Mouse (Mus musculus) stomach, embryonic 14.5 days (tissue): ENCODE measurements around the gene Asic4. TPM values are rescaled to one million over a fixed set of nuclear protein-coding genes. Genes with fewer than 3 reads are reported as not detected.

Source experiments
- ATAC-seq: fragments of 200-750 bp; cut with Nextera tagmentation; 2 replicates; pipeline ENCODE4 v1.8.0; 2017; ENCODE audit warnings: low read depth, moderate TSS enrichment; ENCODE audit not compliant: insufficient number of reproducible peaks, insufficient read depth, low FRiP score
- H3K27ac ChIP-seq: fragments of 300-500 bp; sonication (generic); 2 replicates; pipeline ENCODE4 v1.5.1; 2014; ENCODE audit warnings: mild to moderate bottlenecking, low read length, moderate library complexity, mixed read lengths
- H3K27me3 ChIP-seq: fragments of 300-500 bp; sonication (generic); 2 replicates; pipeline ENCODE4 v1.6.1; 2014; ENCODE audit warnings: low read length, control low read depth, mixed read lengths; ENCODE audit not compliant: control insufficient read depth, insufficient read depth
- H3K36me3 ChIP-seq: fragments of 300-500 bp; sonication (generic); 2 replicates; pipeline ENCODE4 v1.6.1; 2014; ENCODE audit warnings: mild to moderate bottlenecking, control low read depth, low read length, moderate library complexity, mixed read lengths; ENCODE audit not compliant: control insufficient read depth, insufficient read depth
- H3K4me1 ChIP-seq: fragments of 300-500 bp; sonication (generic); 2 replicates; pipeline ENCODE4 v1.6.1; 2014; ENCODE audit warnings: low read length, control low read depth, mixed read lengths; ENCODE audit not compliant: control insufficient read depth, insufficient read depth
- H3K4me2 ChIP-seq: fragments of 300-500 bp; sonication (generic); replicated peaks from 2 replicates; pipeline ENCODE4 v1.6.1; 2014; ENCODE audit warnings: low read depth, low read length, control low read depth
- H3K4me3 ChIP-seq: fragments of 300-500 bp; sonication (generic); 2 replicates; pipeline ENCODE4 v1.5.1; 2014; ENCODE audit warnings: low read depth, low read length, control low read depth
- H3K9ac ChIP-seq: fragments of 300-500 bp; sonication (generic); replicated peaks from 2 replicates; pipeline ENCODE4 v1.6.1; 2014; ENCODE audit warnings: low read depth, mild to moderate bottlenecking, control low read depth, low read length, moderate library complexity, mixed read lengths
- H3K9me3 ChIP-seq: fragments of 300-500 bp; sonication (generic); 2 replicates; pipeline ENCODE4 v1.6.1; 2016; ENCODE audit warnings: low read depth, low read length, control low read depth; ENCODE audit not compliant: control insufficient read depth
- whole genome bisulfite sequencing: fragments of 180-500 bp; shearing (Covaris S2); extraction: QIAGEN DNeasy Blood & Tissue Kit; methylation state at CpG from one replicate; pipeline ENCODE4 v1.1.7; 2014; 5-methylcytosine and 5-hydroxymethylcytosine counted together
- polyA plus RNA-seq: library from polyadenylated mRNA; unstranded; fragments of >200 nt; fragmentation: Nextera tagmentation; extraction: Ambion mirVana; gene quantifications from 2 replicates; pipeline ENCODE4 v1.2.1, GENCODE M21; 2014

The Asic4 gene
- polyA plus RNA-seq, 1 experiment from 2014 or later, result 0.16 TPM

GRCm38 (mm10) chr1:75413749-75414148 lies 36.5 kb upstream of the Asic4 start:
- no peaks in the 10 kb centered on the region for H3K27me3 ChIP-seq

GRCm38 (mm10) chr1:75421794-75422193 lies 28.4 kb upstream of the Asic4 start:
- no peak overlapping the region for H3K9ac ChIP-seq
- H3K27ac ChIP-seq, result no peak overlapping the region
- peaks cover 11% of the 10 kb centered on the region for H3K27me3 ChIP-seq
- no peaks in the 10 kb centered on the region for H3K9me3 ChIP-seq
- WGBS, result 28% methylated on average over 20 of the region's 20 CpGs
- H3K36me3 ChIP-seq, result 0 out of 2 replicates have a peak, but pooled peaks cover 3% of the 10 kb centered on the region
- no peak for ATAC-seq
- peak overlapping the region; percentile 25; the same call in 1 of the 2 replicates for H3K4me3 ChIP-seq
- peaks cover 13% of the 10 kb centered on the region; the same call in 1 of the 2 replicates for H3K4me1 ChIP-seq
- H3K4me2 ChIP-seq, result no peak overlapping the region

More at GRCm38 (mm10) chr1:75413749-75414148, 36.5 kb upstream of the Asic4 start:
- H3K4me3 ChIP-seq, result no peak overlapping the region
- no peaks in the 10 kb centered on the region for H3K9me3 ChIP-seq
- no peak for ATAC-seq
- H3K36me3 ChIP-seq, result peaks cover 3% of the 10 kb centered on the region; the same call in 1 of the 2 replicates
- H3K4me2 ChIP-seq, result no peak overlapping the region
- H3K9ac ChIP-seq, result no peak overlapping the region
- 70% methylated on average over 3 of the region's 3 CpGs for WGBS
- no peak overlapping the region for H3K27ac ChIP-seq
- H3K4me1 ChIP-seq, result no peaks in the 10 kb centered on the region

GRCm38 (mm10) chr1:75422216-75422822 lies 27.9 kb upstream of the Asic4 start:
- Histone ChIP-seq H3K4me3 (peak overlapping the region; percentile 25), H3K4me2 (peak overlapping the region; percentile 51), H3K27me3 (peaks cover 11% of the 10 kb centered on the region), H3K27ac (no peak overlapping the region), H3K9ac (no peak overlapping the region; the same call in 1 of the 2 replicates), H3K4me1 (peaks cover 13% of the 10 kb centered on the region; the same call in 1 of the 2 replicates), H3K9me3 (no peaks in the 10 kb centered on the region), H3K36me3 (0 out of 2 replicates have a peak, but pooled peaks cover 3% of the 10 kb centered on the region)
- ATAC-seq, result no peak
- WGBS, result 20% methylated on average over 30 of the region's 32 CpGs

GRCm38 (mm10) chr1:75422823-75423471 lies 27.3 kb upstream of the Asic4 start:
- Histone ChIP-seq H3K4me1 (peaks cover 13% of the 10 kb centered on the region; the same call in 1 of the 2 replicates), H3K4me3 (peak overlapping the region; percentile 25), H3K9me3 (no peaks in the 10 kb centered on the region), H3K27ac (no peak overlapping the region), H3K4me2 (peak overlapping the region; percentile 51), H3K36me3 (no peaks in the 10 kb centered on the region), H3K9ac (peak overlapping the region; percentile 7; the same call in 1 of the 2 replicates), H3K27me3 (peaks cover 11% of the 10 kb centered on the region)
- WGBS, result 4% methylated on average over 71 of the region's 71 CpGs
- no peak for ATAC-seq

- WGBS, result 82% methylated on average over 11 of the region's 11 CpGs
- Histone ChIP-seq H3K9ac (no peak overlapping the region), H3K36me3 (no peaks in the 10 kb centered on the region; the same call in 1 of the 2 replicates), H3K27me3 (peaks cover 11% of the 10 kb centered on the region), H3K4me1 (peaks cover 13% of the 10 kb centered on the region; the same call in 1 of the 2 replicates), H3K9me3 (no peaks in the 10 kb centered on the region), H3K27ac (no peak overlapping the region), H3K4me2 (no peak overlapping the region), H3K4me3 (no peak overlapping the region)
- no peak for ATAC-seq
Observed at GRCm38 (mm10) chr1:75423780-75424390, 26.4 kb upstream of the Asic4 start.

GRCm38 (mm10) chr1:75425796-75426471 lies 24.3 kb upstream of the Asic4 start:
- no peak overlapping the region for H3K4me3 ChIP-seq
- H3K4me1 ChIP-seq, result peaks cover 13% of the 10 kb centered on the region; the same call in 1 of the 2 replicates
- no peak for ATAC-seq
- H3K36me3 ChIP-seq, result no peaks in the 10 kb centered on the region; the same call in 1 of the 2 replicates
- H3K9ac ChIP-seq, result no peak overlapping the region
- WGBS, result 21% methylated on average over 10 of the region's 10 CpGs
- H3K27me3 ChIP-seq, result peaks cover 7% of the 10 kb centered on the region
- H3K9me3 ChIP-seq, result no peaks in the 10 kb centered on the region
- no peak overlapping the region for H3K27ac ChIP-seq
- no peak overlapping the region for H3K4me2 ChIP-seq

DNA sequence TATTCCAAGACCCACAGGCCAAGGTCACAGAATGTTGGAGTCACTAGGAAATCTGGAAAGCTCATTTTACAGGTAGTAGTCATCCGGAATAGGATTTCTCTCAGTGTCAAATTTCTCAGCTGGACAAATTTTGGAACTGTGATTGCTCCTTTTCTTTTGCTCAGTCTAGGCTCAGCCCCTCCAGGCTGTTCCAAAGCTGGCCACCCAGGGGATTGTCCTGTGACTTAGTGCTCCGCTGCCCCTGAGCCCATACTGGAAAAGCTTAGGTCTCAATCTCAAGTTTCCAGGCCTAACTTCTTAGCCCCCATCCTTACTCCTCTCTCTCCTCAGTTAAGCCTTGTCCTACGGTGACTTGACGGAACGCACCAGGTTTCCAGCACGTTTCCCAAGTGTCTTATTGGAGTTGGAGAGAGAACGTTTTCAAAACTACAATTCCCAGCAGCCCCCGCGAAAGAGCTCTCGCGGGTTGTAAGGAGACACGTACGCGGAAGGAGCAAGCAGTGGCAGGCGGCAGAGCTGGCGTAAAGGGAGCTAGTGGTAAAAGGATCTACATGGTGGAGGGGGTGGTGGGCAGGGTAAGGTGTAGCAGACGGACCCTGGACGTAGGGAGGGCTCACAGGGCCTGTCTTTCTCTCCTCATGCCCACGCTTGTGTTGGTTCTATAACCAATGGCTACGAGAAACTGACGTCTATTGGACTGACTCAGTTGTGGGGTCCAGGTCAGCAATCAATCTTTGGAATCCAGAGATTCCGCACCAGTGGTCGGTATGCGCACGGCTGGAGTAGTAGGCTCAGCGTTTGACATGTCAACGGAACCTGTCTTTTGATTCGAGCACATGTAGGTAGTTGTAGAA lies 14.5 kb upstream of the Asic4 start, which contains the start of gene Gmppa:
Gene Gmppa (plus strand): TSS at position 456 of the 854 bp plus-strand sequence.
- 5% methylated on average over 28 of the region's 28 CpGs for WGBS
- Histone ChIP-seq H3K9me3 (no peaks in the 10 kb centered on the region), H3K4me3 (peak within 1 kb of the TSS; percentile 60), H3K4me1 (peaks cover 11% of the 10 kb centered on the region; the same call in 1 of the 2 replicates), H3K9ac (peak within 1 kb of the TSS; percentile 73), H3K4me2 (peak within 1 kb of the TSS; percentile 81), H3K36me3 (peaks cover 3% of the 10 kb centered on the region; the same call in 1 of the 2 replicates), H3K27me3 (no peaks in the 10 kb centered on the region), H3K27ac (peak within 1 kb of the TSS; percentile 59; the same call in 1 of the 2 replicates)
- peak; percentile 74 for ATAC-seq
